Mouse (Mus musculus) bone marrow macrophage, adult 2 months (primary cell): Measurements from ENCODE around the gene St3gal3.

Experiments used
- CTCF ChIP-seq: IDR thresholded peaks from 2 replicates; pipeline ENCODE4 v1.5.1; 2012; ENCODE audit warnings: low read depth, mild to moderate bottlenecking, low read length, moderate library complexity
- POLR2A ChIP-seq: IDR thresholded peaks from 2 replicates; pipeline ENCODE4 v1.6.1; 2012; ENCODE audit warnings: mild to moderate bottlenecking, low read depth, low read length, borderline replicate concordance

DNA sequence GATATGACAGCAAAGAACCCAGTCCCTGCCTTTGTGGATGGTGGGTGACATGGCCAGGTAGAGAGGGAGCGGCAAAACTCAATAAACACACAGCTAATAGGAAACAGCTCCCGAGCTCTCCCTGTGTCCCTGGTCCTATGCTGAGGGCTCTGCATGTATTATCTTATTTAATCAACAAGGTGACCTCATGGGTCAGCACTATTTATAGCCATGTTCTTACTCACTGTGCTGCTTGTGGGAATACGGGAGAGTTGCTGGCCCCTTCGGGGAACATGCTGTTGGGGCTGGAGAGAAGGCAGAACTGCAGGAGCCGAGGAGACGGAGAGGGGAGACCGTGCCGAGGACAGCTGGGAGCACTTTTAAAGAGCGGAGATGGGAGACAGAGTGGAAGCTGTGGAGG, 157.3 kb downstream of the St3gal3 start:
- TF ChIP-seq POLR2A: no peak
- no peak for TF ChIP-seq CTCF
